Mouse (Mus musculus): ENCODE measurements around the gene Nradd.

The Nradd gene

DNA sequence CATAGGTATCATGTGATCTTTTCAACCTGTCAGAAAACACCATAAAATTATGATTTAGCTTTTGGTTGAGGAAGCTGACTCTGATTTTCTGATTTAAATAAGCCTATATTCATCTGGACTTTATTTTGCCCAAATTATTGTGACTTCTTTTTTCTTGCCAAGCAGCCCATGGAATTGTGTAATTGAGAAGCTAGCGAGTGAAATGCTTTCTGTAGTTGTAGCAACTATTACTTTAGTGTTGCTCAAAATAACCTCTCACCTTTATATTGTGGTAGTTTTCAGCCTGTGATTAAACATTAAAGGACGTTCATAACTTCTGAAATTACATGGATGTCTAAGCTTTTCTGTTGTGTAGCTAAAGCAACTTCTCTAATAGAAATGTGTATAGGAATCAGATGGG is 42.1 kb downstream of the Nradd start:
- DNase-seq: no peak
